Mouse (Mus musculus): ENCODE results near the gene Itpkb.

Gene Itpkb

GRCm38 (mm10) chr1:180313517-180314440, 16.5 kb upstream of the Itpkb start:
- CTCF ChIA-PET = no interaction called here

GRCm38 (mm10) chr1:180314641-180315040, 15.6 kb upstream of the Itpkb start:
- CTCF ChIA-PET = interaction anchor here (0.7 kb wide), 1 partner anchor 11 kb away, joined by 3 read pairs; no protein-coding TSS in a partner anchor

GRCm38 (mm10) chr1:180315127-180315526, 15.2 kb upstream of the Itpkb start:
- CTCF ChIA-PET = interaction anchor here (0.6 to 0.7 kb wide), 3 partner anchors 11 to 391 kb away, joined by 3 to 31 read pairs (median 7); no protein-coding TSS in a partner anchor

- CTCF ChIA-PET = interaction anchor here (1.2 kb wide), 1 partner anchor 12 kb away, joined by 4 read pairs; no protein-coding TSS in a partner anchor
Observed at GRCm38 (mm10) chr1:180317450-180317849, 12.8 kb upstream of the Itpkb start.

- CTCF ChIA-PET = interaction anchor here (1.2 kb wide), 1 partner anchor 11 kb away, joined by 4 read pairs; no protein-coding TSS in a partner anchor
Observed at GRCm38 (mm10) chr1:180318407-180318806, 11.9 kb upstream of the Itpkb start.

- CTCF ChIA-PET = interaction anchor here (0.5 to 0.7 kb wide), 2 partner anchors 50 to 63 kb away, joined by 3 read pairs; no protein-coding TSS in a partner anchor
Observed at GRCm38 (mm10) chr1:180319895-180320294, 10.4 kb upstream of the Itpkb start.

- CTCF ChIA-PET = interaction anchor here (0.5 kb wide), 1 partner anchor 64 kb away, joined by 7 read pairs; no protein-coding TSS in a partner anchor
Observed at GRCm38 (mm10) chr1:180322896-180323295, 7.4 kb upstream of the Itpkb start.

GRCm38 (mm10) chr1:180323491-180323890, 6.8 kb upstream of the Itpkb start:
- CTCF ChIA-PET = interaction anchor here (0.5 kb wide), 1 partner anchor 63 kb away, joined by 7 read pairs; no protein-coding TSS in a partner anchor

- CTCF ChIA-PET = interaction anchor here (0.9 kb wide), 1 partner anchor 38 kb away, joined by 3 read pairs; no protein-coding TSS in a partner anchor
Observed at GRCm38 (mm10) chr1:180324271-180324670, 6.0 kb upstream of the Itpkb start.

- CTCF ChIA-PET = interaction anchor here (0.6 to 1.5 kb wide), 5 partner anchors 11 to 82 kb away, joined by 3 to 9 read pairs (median 4); no protein-coding TSS in a partner anchor
Observed at GRCm38 (mm10) chr1:180328794-180329665, 1.3 kb upstream of the Itpkb start.

GRCm38 (mm10) chr1:180329706-180330105, 579 bp upstream of the Itpkb start:
- CTCF ChIA-PET = interaction anchor here (0.6 to 1.5 kb wide), 7 partner anchors 12 to 445 kb away, joined by 3 to 9 read pairs (median 4); no protein-coding TSS in a partner anchor

- CTCF ChIA-PET = interaction anchor here (0.6 to 1.4 kb wide), 3 partner anchors 10 to 30 kb away, joined by 3 to 7 read pairs (median 4); no protein-coding TSS in a partner anchor
Observed at GRCm38 (mm10) chr1:180330707-180331545, 641 bp downstream of the Itpkb start.

- CTCF ChIA-PET = interaction anchor here (0.6 kb wide), 2 partner anchors 11 to 13 kb away, joined by 3 to 7 read pairs; no protein-coding TSS in a partner anchor
Observed at GRCm38 (mm10) chr1:180331546-180332075, 1.3 kb downstream of the Itpkb start.

- CTCF ChIA-PET = interaction anchor here (1.0 to 1.3 kb wide), 2 partner anchors 12 to 28 kb away, joined by 3 to 4 read pairs; no protein-coding TSS in a partner anchor
Observed at GRCm38 (mm10) chr1:180332076-180332927, 2.0 kb downstream of the Itpkb start.

GRCm38 (mm10) chr1:180332928-180333440, 2.7 kb downstream of the Itpkb start:
- CTCF ChIA-PET = interaction anchor here (0.9 to 1.3 kb wide), 3 partner anchors 11 to 77 kb away, joined by 3 to 4 read pairs (median 3); no protein-coding TSS in a partner anchor

- CTCF ChIA-PET = interaction anchor here (0.6 to 1.3 kb wide), 3 partner anchors 10 to 77 kb away, joined by 3 read pairs; no protein-coding TSS in a partner anchor
Observed at GRCm38 (mm10) chr1:180333588-180333987, 3.3 kb downstream of the Itpkb start.

- CTCF ChIA-PET = interaction anchor here (1.0 kb wide), 1 partner anchor 59 kb away, joined by 4 read pairs; no protein-coding TSS in a partner anchor
Observed at GRCm38 (mm10) chr1:180334541-180334940, 4.3 kb downstream of the Itpkb start.

Measured in spleen, embryonic (tissue).